Mouse (Mus musculus) mouse trophoblast stem cell (cell line): Measurements from ENCODE around the gene Slc5a5.

Experiments used
- in situ Hi-C, 2 experiments: fragments of 300-500 bp; cut with MseI, MboI; formaldehyde crosslinking; loops; 2 replicates in 1 of 2; 3 replicates in 1 of 2; pipeline ENCODE4 v1.15.1; 2025

Gene Slc5a5

GRCm38 (mm10) chr8:70879500-70879899 lies 13.1 kb downstream of the Slc5a5 start:
- in situ Hi-C loops, result no loop called here

GRCm38 (mm10) chr8:70878178-70878577 lies 14.4 kb downstream of the Slc5a5 start:
- in situ Hi-C loops, result no loop called here

GRCm38 (mm10) chr8:70876382-70876781 lies 16.2 kb downstream of the Slc5a5 start:
- in situ Hi-C loops, result no loop called here

GRCm38 (mm10) chr8:70874441-70874840 lies 18.1 kb downstream of the Slc5a5 start:
- in situ Hi-C loops, result no loop called here

GRCm38 (mm10) chr8:70873364-70873985 lies 19.1 kb downstream of the Slc5a5 start, which contains the start of gene Ccdc124:
TSS of gene Ccdc124 (minus strand) at chr8:70873935.
- in situ Hi-C loops, result no loop called here

GRCm38 (mm10) chr8:70872643-70873363 lies 19.8 kb downstream of the Slc5a5 start:
- in situ Hi-C loops, result no loop called here

GRCm38 (mm10) chr8:70871195-70871807 lies 21.3 kb downstream of the Slc5a5 start:
- in situ Hi-C loops, result no loop called here

GRCm38 (mm10) chr8:70869601-70870041 lies 22.9 kb downstream of the Slc5a5 start:
- in situ Hi-C loops, result no loop called here

- in situ Hi-C loops, result no loop called here
Measured at GRCm38 (mm10) chr8:70869199-70869571, 23.4 kb downstream of the Slc5a5 start.

- in situ Hi-C loops, result no loop called here
Measured at GRCm38 (mm10) chr8:70868559-70869198, 23.9 kb downstream of the Slc5a5 start.

GRCm38 (mm10) chr8:70866566-70866965 lies 26.0 kb downstream of the Slc5a5 start:
- in situ Hi-C loops, result no loop called here

GRCm38 (mm10) chr8:70866001-70866520 lies 26.5 kb downstream of the Slc5a5 start:
- in situ Hi-C loops, result no loop called here

GRCm38 (mm10) chr8:70865350-70866000 lies 27.1 kb downstream of the Slc5a5 start:
- in situ Hi-C loops, result no loop called here

GRCm38 (mm10) chr8:70864712-70865221 lies 27.8 kb downstream of the Slc5a5 start:
- in situ Hi-C loops, result no loop called here

GRCm38 (mm10) chr8:70863956-70864711 lies 28.4 kb downstream of the Slc5a5 start:
- in situ Hi-C loops, result no loop called here

- in situ Hi-C loops, result no loop called here
Measured at GRCm38 (mm10) chr8:70862824-70863641, 29.5 kb downstream of the Slc5a5 start, which contains the start of gene Kcnn1. TSS of gene Kcnn1 (minus strand) at chr8:70863258.

- in situ Hi-C loops, result no loop called here
Measured at GRCm38 (mm10) chr8:70857516-70857915, 35.0 kb downstream of the Slc5a5 start.

GRCm38 (mm10) chr8:70856541-70857197 lies 35.9 kb downstream of the Slc5a5 start:
- in situ Hi-C loops, result no loop called here

GRCm38 (mm10) chr8:70856028-70856427 lies 36.5 kb downstream of the Slc5a5 start:
- in situ Hi-C loops, result no loop called here
